Comparison of ENCODE assay signal across 20 mouse cellular contexts in genomic region chr11:94122341-94123030, GRCm38 (mm10).
DNase-seq lines count a peak whose midpoint lies in the region; ATAC-seq lines count a peak whose summit lies in the region.
"Had no signal": no experiment of that assay in that cellular context is flagged by ENCODE, and none has a peak within 500 bp of the region (broad histone marks: within the 10 kb centered on the region; RNA-seq: fewer than 3 reads in every experiment).

No protein-coding gene starts in this region.

- intact Hi-C loops in heart, postnatal 14 days (cut with DNase I) = no loop called here

- H3K4me1 ChIP-seq in heart, embryonic 10.5 days = no peaks in the 10 kb centered on the region
- H3K4me1 ChIP-seq: forebrain, embryonic 10.5 days; forebrain, embryonic 13.5 days; heart, embryonic 13.5 days; hindbrain, embryonic 12.5 days; hindbrain, embryonic 15.5 days had no signal

- no peaks in the 10 kb centered on the region for H3K9me3 ChIP-seq in heart, embryonic 10.5 days
- H3K9me3 ChIP-seq: forebrain, embryonic 10.5 days; forebrain, embryonic 13.5 days; heart, embryonic 13.5 days; hindbrain, embryonic 12.5 days; hindbrain, embryonic 15.5 days had no signal

- 84% methylated on average over 9 of the region's 9 CpGs for WGBS in heart, embryonic 10.5 days

- H3K27ac ChIP-seq in heart, embryonic 10.5 days = no peak overlapping the region
- H3K27ac ChIP-seq: forebrain, embryonic 10.5 days; forebrain, embryonic 13.5 days; heart, embryonic 13.5 days; hindbrain, embryonic 12.5 days; hindbrain, embryonic 15.5 days had no signal

- H3K4me3 ChIP-seq in heart, embryonic 10.5 days = no peak overlapping the region
- H3K4me3 ChIP-seq: forebrain, embryonic 10.5 days; forebrain, embryonic 13.5 days; heart, embryonic 13.5 days; hindbrain, embryonic 12.5 days; hindbrain, embryonic 15.5 days had no signal

- DNase-seq in heart, embryonic 10.5 days (ENCODE audit: low spot score) = peak; percentile 63
- no peak for DNase-seq in heart, postnatal 14 days
- peak; percentile 42 for DNase-seq in 416B (ENCODE audit: low read depth)
- no peak for DNase-seq in frontal cortex, postnatal 25 days (ENCODE audit: low spot score in 2 of 2)
- no peak for DNase-seq in urinary bladder, adult 18-20 months (ENCODE audit: low spot score in 2 of 2)
- DNase-seq: adrenal gland, adult 8-10 months; adrenal gland, postnatal 25 days; cerebellum, adult 18-20 months; cerebellum, adult 9-10 months; cerebellum, postnatal 14 days; gastrocnemius, postnatal 25 days had no signal

- ATAC-seq in granulocyte monocyte progenitor cell, adult 5-6 weeks (replicated peaks; ENCODE audit: poor library complexity, severe bottlenecking) = peak; percentile 82
- ATAC-seq in megakaryocyte, adult 5-6 weeks (ENCODE audit: poor library complexity, severe bottlenecking) = peak; percentile 83
- ATAC-seq: CD4-positive, CD25-positive, alpha-beta regulatory T cell, adult 4 months; forebrain, embryonic 13.5 days; forebrain, embryonic 16.5 days had no signal

- no peaks in the 10 kb centered on the region for H3K27me3 ChIP-seq in heart, embryonic 10.5 days (ENCODE audit: insufficient read depth, poor library complexity, severe bottlenecking)
- H3K27me3 ChIP-seq: forebrain, embryonic 13.5 days; heart, embryonic 13.5 days; hindbrain, embryonic 12.5 days; hindbrain, embryonic 15.5 days had no signal

- peaks cover 38% of the 10 kb centered on the region for H3K36me3 ChIP-seq in heart, embryonic 10.5 days

Comparison
In these comparisons a context has a peak if more than half of its experiments do, and no peak if none do; other contexts are left out.
1. DNase-seq: peak in heart, embryonic 10.5 days (single experiment) and 416B (single experiment); none in heart, postnatal 14 days (0 of 2), frontal cortex, postnatal 25 days (0 of 2) and urinary bladder, adult 18-20 months (0 of 2).